Mouse (Mus musculus) MEL (cell line): ENCODE results near the gene Adgrg5. TPM values are rescaled to one million over a fixed set of nuclear protein-coding genes. Genes with fewer than 3 reads are reported as not detected.
A peak's percentile ranks its signal among the peaks of the same experiment; 100 is the strongest.

Experiments used
- DNase-seq: peaks from one replicate; pipeline ENCODE4 v3.0.0; 2011; ENCODE audit warnings: low read depth, low spot score
- H3K27ac ChIP-seq: 2 replicates; pipeline ENCODE4 v1.5.1; 2012; ENCODE audit warnings: low read depth, mild to moderate bottlenecking, control low read depth, low read length, moderate library complexity; ENCODE audit not compliant: control insufficient read depth
- H3K27me3 ChIP-seq, 2 experiments: fragments of 150-350 bp in 1 of 2; sonication (generic) in 1 of 2; 2 replicates each; pipeline ENCODE4 v1.6.1; 2012; ENCODE audit warnings: low read length in 2 of 2, mild to moderate bottlenecking in 2 of 2, improper control_type of control experiment in 1 of 2, moderate library complexity in 1 of 2; ENCODE audit not compliant: insufficient read depth in 2 of 2, control insufficient read depth in 1 of 2
- H3K36me3 ChIP-seq, 2 experiments: 2 replicates each; pipeline ENCODE4 v1.6.1; 2012 to 2014; ENCODE audit warnings: low read length in 2 of 2, improper control_type of control experiment in 1 of 2, inconsistent platforms in 1 of 2, mild to moderate bottlenecking in 1 of 2; ENCODE audit not compliant: insufficient read depth in 2 of 2, control insufficient read depth in 1 of 2
- H3K4me1 ChIP-seq, 2 experiments: fragments of 150-350 bp in 1 of 2; sonication (generic) in 1 of 2; 2 replicates each; pipeline ENCODE4 v1.6.1; 2012; ENCODE audit warnings: low read length in 2 of 2, improper control_type of control experiment in 1 of 2, mild to moderate bottlenecking in 1 of 2; ENCODE audit not compliant: insufficient read depth in 2 of 2, control insufficient read depth in 1 of 2
- H3K4me3 ChIP-seq, 2 experiments: fragments of 150-350 bp in 1 of 2; sonication (generic) in 1 of 2; 2 replicates each; pipeline ENCODE4 v1.5.1; 2012; ENCODE audit warnings: low read depth in 2 of 2, low read length in 2 of 2, mild to moderate bottlenecking in 2 of 2, moderate library complexity in 2 of 2, control low read depth in 1 of 2, improper control_type of control experiment in 1 of 2; ENCODE audit not compliant: control insufficient read depth in 1 of 2, insufficient read depth in 1 of 2
- H3K79me2 ChIP-seq: 2 replicates; pipeline ENCODE4 v1.6.1; 2012; ENCODE audit warnings: mild to moderate bottlenecking, low read length, moderate library complexity; ENCODE audit not compliant: control insufficient read depth, poor library complexity, insufficient read depth
- H3K9ac ChIP-seq: 2 replicates; pipeline ENCODE4 v1.6.1; 2012; ENCODE audit warnings: low read depth, mild to moderate bottlenecking, control low read depth, low read length, moderate library complexity; ENCODE audit not compliant: control insufficient read depth, poor library complexity, severe bottlenecking
- H3K9me3 ChIP-seq: fragments of 150-350 bp; sonication (generic); replicated peaks from 2 replicates; pipeline ENCODE4 v1.6.1; 2012; ENCODE audit warnings: mild to moderate bottlenecking, low read length, improper control_type of control experiment, moderate library complexity; ENCODE audit not compliant: insufficient read depth
- CHD1 ChIP-seq: IDR thresholded peaks from 2 replicates; pipeline ENCODE4 v1.6.1; 2012; ENCODE audit warnings: low read depth, mild to moderate bottlenecking, inconsistent platforms, low read length, improper control_type of control experiment
- CTCF ChIP-seq, 3 experiments: IDR thresholded peaks in 2 of 3; conservative IDR thresholded peaks in 1 of 3; 2 replicates each; pipeline ENCODE4 v1.5.1; 2011 to 2012; ENCODE audit warnings: low read length in 3 of 3, low read depth in 2 of 3, mild to moderate bottlenecking in 2 of 3, improper control_type of control experiment in 1 of 3, inconsistent platforms in 1 of 3, mixed read lengths in 1 of 3, moderate library complexity in 1 of 3; ENCODE audit not compliant: control insufficient read depth in 1 of 3, insufficient read depth in 1 of 3, poor library complexity in 1 of 3, severe bottlenecking in 1 of 3
- EP300 ChIP-seq, 2 experiments: IDR thresholded peaks; 2 replicates each; pipeline ENCODE4 v1.6.1; 2011; ENCODE audit warnings: improper control_type of control experiment in 2 of 2, low read length in 2 of 2, low read depth in 1 of 2, mild to moderate bottlenecking in 1 of 2
- GABPA ChIP-seq: IDR thresholded peaks from 2 replicates; pipeline ENCODE4 v1.6.1; 2012; ENCODE audit warnings: low read depth, mild to moderate bottlenecking, inconsistent platforms, low read length, improper control_type of control experiment, moderate library complexity
- GATA1 ChIP-seq: IDR thresholded peaks from 2 replicates; pipeline ENCODE4 v1.6.1; 2011; ENCODE audit warnings: low read depth, low read length, improper control_type of control experiment
- HCFC1 ChIP-seq: IDR thresholded peaks from 2 replicates; pipeline ENCODE4 v1.6.1; 2012; ENCODE audit warnings: low read depth, mild to moderate bottlenecking, inconsistent platforms, low read length, improper control_type of control experiment, moderate library complexity
- JUND ChIP-seq: IDR thresholded peaks from 2 replicates; pipeline ENCODE4 v1.6.1; 2011; ENCODE audit warnings: low read depth, mild to moderate bottlenecking, improper control_type of control experiment, low read length
- MAX ChIP-seq: IDR thresholded peaks from 2 replicates; pipeline ENCODE4 v1.6.1; 2011; ENCODE audit warnings: low read length, improper control_type of control experiment
- MEF2A ChIP-seq: IDR thresholded peaks from 2 replicates; pipeline ENCODE4 v1.6.1; 2014; ENCODE audit warnings: low read depth, mild to moderate bottlenecking, inconsistent platforms, low read length, improper control_type of control experiment; ENCODE audit not compliant: poor library complexity, insufficient replicate concordance, severe bottlenecking; ENCODE audit errors: extremely low read depth
- MXI1 ChIP-seq: IDR thresholded peaks from 2 replicates; pipeline ENCODE4 v1.6.1; 2011; ENCODE audit warnings: mild to moderate bottlenecking, low read depth, low read length, improper control_type of control experiment
- NRF1 ChIP-seq: IDR thresholded peaks from 2 replicates; pipeline ENCODE4 v1.6.1; 2014; ENCODE audit warnings: low read depth, mild to moderate bottlenecking, inconsistent platforms, low read length, improper control_type of control experiment, moderate library complexity; ENCODE audit not compliant: poor library complexity, insufficient read depth, severe bottlenecking
- POLR2A ChIP-seq, 2 experiments: IDR thresholded peaks; 2 replicates each; pipeline ENCODE4 v1.6.1; 2011 to 2012; ENCODE audit warnings: low read length in 2 of 2, mild to moderate bottlenecking in 2 of 2, control low read depth in 1 of 2, improper control_type of control experiment in 1 of 2, low read depth in 1 of 2, moderate library complexity in 1 of 2; ENCODE audit not compliant: control insufficient read depth in 1 of 2, insufficient read depth in 1 of 2, poor library complexity in 1 of 2
- POLR2AphosphoS5 ChIP-seq: IDR thresholded peaks from 2 replicates; pipeline ENCODE4 v1.6.1; 2012; ENCODE audit warnings: low read depth, borderline replicate concordance, mild to moderate bottlenecking, inconsistent platforms, low read length, moderate library complexity, mixed read lengths
- RAD21 ChIP-seq: IDR thresholded peaks from 2 replicates; pipeline ENCODE4 v1.6.1; 2011; ENCODE audit warnings: mild to moderate bottlenecking, low read depth, low read length, improper control_type of control experiment
- RCOR1 ChIP-seq: IDR thresholded peaks from 2 replicates; pipeline ENCODE4 v1.6.1; 2012; ENCODE audit warnings: low read depth, mild to moderate bottlenecking, inconsistent platforms, low read length, improper control_type of control experiment
- SIN3A ChIP-seq: IDR thresholded peaks from 2 replicates; pipeline ENCODE4 v1.6.1; 2012; ENCODE audit warnings: low read length, improper control_type of control experiment, inconsistent platforms
- SMC3 ChIP-seq: IDR thresholded peaks from 2 replicates; pipeline ENCODE4 v1.6.1; 2011; ENCODE audit warnings: low read depth, low read length, improper control_type of control experiment
- TBP ChIP-seq: IDR thresholded peaks from 2 replicates; pipeline ENCODE4 v1.8.0; 2011; ENCODE audit warnings: low read depth, low read length, improper control_type of control experiment
- TCF12 ChIP-seq: IDR thresholded peaks from 2 replicates; pipeline ENCODE4 v1.6.1; 2014; ENCODE audit warnings: low read depth, mild to moderate bottlenecking, inconsistent platforms, low read length, improper control_type of control experiment, moderate library complexity
- USF1 ChIP-seq: IDR thresholded peaks from 2 replicates; pipeline ENCODE4 v1.6.1; 2014; ENCODE audit warnings: low read depth, mild to moderate bottlenecking, inconsistent platforms, low read length, improper control_type of control experiment, moderate library complexity
- ZC3H11A ChIP-seq: IDR thresholded peaks from 2 replicates; pipeline ENCODE4 v1.6.1; 2012; ENCODE audit warnings: low read depth, mild to moderate bottlenecking, inconsistent platforms, low read length, improper control_type of control experiment
- ZMIZ1 ChIP-seq: IDR thresholded peaks from 2 replicates; pipeline ENCODE4 v1.6.1; 2012; ENCODE audit warnings: low read depth, mild to moderate bottlenecking, inconsistent platforms, low read length, improper control_type of control experiment, moderate library complexity
- ZNF384 ChIP-seq: IDR thresholded peaks from 2 replicates; pipeline ENCODE4 v1.6.1; 2012; ENCODE audit warnings: low read depth, mild to moderate bottlenecking, inconsistent platforms, low read length, improper control_type of control experiment
- polyA plus RNA-seq, 2 experiments: library from polyadenylated mRNA; stranded (reverse) in 1 of 2; unstranded in 1 of 2; fragments of >175 nt in 1 of 2; fragments of >200 nt in 1 of 2; gene quantifications; 2 replicates each; pipeline versions ENCODE4 v1.2.1 to v1.2.4; 2012; ENCODE audit warnings: low replicate concordance in 2 of 2, low read depth in 1 of 2; ENCODE audit not compliant: insufficient read length in 2 of 2, insufficient read depth in 1 of 2, missing spikeins in 1 of 2
- total RNA-seq: library from RNA; depleted of rRNA; stranded (reverse); fragments of 300-350 nt; gene quantifications from 2 replicates; pipeline ENCODE4 v1.2.3, GENCODE M21; 2012

Adgrg5 gene
- total and polyA plus RNA-seq, 3 experiments: 0.04 to 1.3 TPM; not detected in 1

DNA sequence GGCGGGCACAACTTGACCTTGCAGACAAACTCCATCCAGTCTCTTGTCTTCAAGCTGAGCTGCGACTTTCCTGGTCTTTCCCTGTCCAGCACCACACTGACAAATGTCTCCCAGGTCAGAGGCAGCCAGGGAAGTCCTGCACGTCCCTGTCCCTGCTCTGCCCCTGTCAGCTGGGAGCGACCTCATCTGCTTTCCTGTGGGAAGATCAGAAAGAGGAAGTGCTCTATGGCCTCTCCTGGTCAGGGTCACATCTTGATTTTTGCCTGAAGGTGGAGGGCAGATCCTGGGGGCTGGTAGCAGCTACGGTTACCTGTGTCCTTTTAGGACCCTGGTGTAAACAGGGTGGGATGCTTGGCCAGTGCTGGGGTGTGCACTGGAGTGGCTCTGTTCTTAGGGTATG lies 10.4 kb downstream of the Adgrg5 start:
- TF ChIP-seq CHD1: no peak
- no peak for TF ChIP-seq CTCF (IDR thresholded peaks at IDR 0.05 in 2 of 3, conservative IDR thresholded peaks at IDR 0.05 in 1 of 3; ENCODE audit: control insufficient read depth in 1 of 3, insufficient read depth in 1 of 3, low read depth in 2 of 3, low read length in 3 of 3, poor library complexity in 1 of 3, severe bottlenecking in 1 of 3)
- TF ChIP-seq RAD21: no peak
- TF ChIP-seq SIN3A: no peak
- TF ChIP-seq JUND: no peak
- TF ChIP-seq MAX: no peak
- no peak for TF ChIP-seq MEF2A
- no peak for TF ChIP-seq NRF1
- no peak for TF ChIP-seq GABPA
- TF ChIP-seq RCOR1: no peak
- TF ChIP-seq POLR2A (IDR thresholded peaks at IDR 0.05; ENCODE audit: control insufficient read depth in 1 of 2, insufficient read depth in 1 of 2, low read depth in 1 of 2, low read length in 2 of 2, poor library complexity in 1 of 2): no peak
- no peaks in the 10 kb centered on the region for H3K79me2 ChIP-seq
- no peak overlapping the region for H3K4me3 ChIP-seq
- no peak overlapping the region for H3K27ac ChIP-seq
- H3K4me1 ChIP-seq: no peaks in the 10 kb centered on the region
- DNase-seq: no peak
- no peak overlapping the region for H3K9ac ChIP-seq
- no peaks in the 10 kb centered on the region for H3K9me3 ChIP-seq
- 0 out of 4 replicates have a peak, but pooled peaks cover 0 to 1% of the 10 kb centered on the region in 2 experiments for H3K27me3 ChIP-seq
- no peaks in the 10 kb centered on the region for H3K36me3 ChIP-seq

DNA sequence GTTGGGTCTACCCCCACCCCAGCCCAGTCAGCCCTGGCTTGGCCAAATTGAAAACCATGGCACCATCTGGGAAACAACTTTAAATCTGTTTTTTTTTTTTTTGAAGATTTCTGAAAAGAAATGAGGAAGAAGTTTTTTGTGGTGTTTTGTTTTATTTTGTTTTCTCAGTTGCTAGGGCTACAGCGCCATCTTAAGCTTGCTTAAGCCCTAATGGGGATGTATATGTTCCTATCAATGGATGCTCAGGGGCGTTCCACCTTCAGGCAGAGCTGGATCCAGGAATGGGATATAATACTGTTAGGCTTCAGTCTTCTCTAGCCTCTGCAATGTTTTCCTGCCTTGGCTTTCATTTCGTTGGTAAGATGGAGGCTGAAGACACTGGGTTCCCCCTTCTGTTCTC lies 11.7 kb downstream of the Adgrg5 start:
- DNase-seq: no peak

DNA sequence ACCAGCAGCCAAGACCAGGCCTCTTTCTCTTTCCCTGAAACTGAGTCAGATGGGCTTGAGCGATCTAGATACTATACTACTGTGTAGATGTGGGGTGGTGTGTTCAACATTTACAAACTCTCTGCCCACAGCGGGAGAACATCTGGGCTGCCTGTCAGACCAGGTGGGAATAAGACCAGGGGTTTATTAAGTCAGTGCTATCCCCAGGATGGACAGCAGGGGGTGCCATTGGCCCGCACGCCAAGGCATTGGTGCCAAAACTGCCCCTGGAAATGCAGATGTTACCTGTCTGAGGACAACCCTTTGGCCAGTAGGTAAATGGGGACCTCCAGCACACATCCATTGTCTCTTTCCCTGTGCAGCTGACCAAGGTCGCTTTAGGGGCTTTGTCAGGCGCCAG lies 19.1 kb downstream of the Adgrg5 start:
- no peaks in the 10 kb centered on the region for H3K9me3 ChIP-seq
- H3K4me1 ChIP-seq: no peaks in the 10 kb centered on the region
- H3K27me3 ChIP-seq: peaks cover 0 to 4% of the 10 kb centered on the region in 2 experiments; a peak in 2 of 4 replicates
- TF ChIP-seq ZNF384 (no peak), JUND (no peak), TBP (no peak), CTCF (IDR thresholded peaks at IDR 0.05 in 2 of 3, conservative IDR thresholded peaks at IDR 0.05 in 1 of 3; ENCODE audit: control insufficient read depth in 1 of 3, insufficient read depth in 1 of 3, low read depth in 2 of 3, low read length in 3 of 3, poor library complexity in 1 of 3, severe bottlenecking in 1 of 3) (peak; percentile 92 to 96 (median 95)), HCFC1 (no peak), TCF12 (no peak), SMC3 (peak; percentile 85), ZC3H11A (peak; percentile 88), USF1 (no peak), RAD21 (peak; percentile 93), NRF1 (no peak), POLR2AphosphoS5 (no peak), ZMIZ1 (no peak), MXI1 (no peak), GATA1 (no peak)
- H3K4me3 ChIP-seq: no peak overlapping the region
- DNase-seq: peak; percentile 64
- H3K79me2 ChIP-seq: no peaks in the 10 kb centered on the region
- no peaks in the 10 kb centered on the region for H3K36me3 ChIP-seq
- no peak overlapping the region for H3K27ac ChIP-seq
- no peak overlapping the region for H3K9ac ChIP-seq

More for the DNA sequence above, 11.7 kb downstream of the Adgrg5 start:
- Histone ChIP-seq H3K9ac (no peak overlapping the region), H3K79me2 (no peaks in the 10 kb centered on the region), H3K27ac (no peak overlapping the region), H3K27me3 (0 out of 4 replicates have a peak, but pooled peaks cover 0 to 1% of the 10 kb centered on the region in 2 experiments), H3K4me3 (no peak overlapping the region), H3K36me3 (no peaks in the 10 kb centered on the region), H3K4me1 (no peaks in the 10 kb centered on the region), H3K9me3 (no peaks in the 10 kb centered on the region)
- TF ChIP-seq ZNF384 (peak; percentile 42; the same call in 1 of the 2 replicates), RAD21 (peak; percentile 26), MEF2A (no peak), EP300 (IDR thresholded peaks at IDR 0.05; ENCODE audit: low read depth in 1 of 2, low read length in 2 of 2) (no peak)
